Mouse (Mus musculus): ENCODE measurements around the gene Ppp6r2.

DNA sequence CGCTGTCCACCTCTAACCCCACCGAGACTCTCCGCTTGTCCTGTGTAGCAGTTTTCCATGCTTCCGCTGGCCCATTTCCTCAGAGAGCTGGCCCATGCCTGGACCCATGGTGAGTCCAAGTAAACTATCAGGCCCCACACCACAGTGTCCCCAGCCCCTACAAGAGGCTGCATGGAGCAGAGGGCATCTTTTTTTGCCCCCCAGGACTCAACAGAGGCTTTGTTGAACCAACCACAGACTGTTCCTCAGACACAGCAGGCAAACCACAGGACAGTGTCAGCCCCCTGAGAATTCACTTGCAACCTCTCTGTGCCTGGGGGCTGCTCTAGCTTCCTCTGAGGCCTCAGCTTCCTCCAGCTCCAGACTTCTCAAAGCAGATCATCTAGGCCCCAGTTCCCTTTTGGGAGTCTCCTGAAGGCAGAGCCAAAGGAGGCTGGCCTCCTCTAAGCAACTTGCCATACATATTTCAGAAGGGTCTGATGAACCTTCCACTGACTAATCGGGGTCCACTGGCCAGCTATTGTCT is 39.8 kb upstream of the Ppp6r2 start:
- TF ChIP-seq CTCF (IDR thresholded peaks at IDR 0.05; ENCODE audit: control insufficient read depth, insufficient read depth, insufficient read length) = no peak
- TF ChIP-seq CEBPB (IDR thresholded peaks at IDR 0.05; ENCODE audit: low read depth) = no peak

Measured in C2C12 (cell line).